Mouse (Mus musculus): Measurements from ENCODE around the gene Zfc3h1. TPM values are rescaled to one million over a fixed set of nuclear protein-coding genes. Genes with fewer than 3 reads are reported as not detected.

Zfc3h1 gene
- polyA plus RNA-seq, 1 experiment, result 5.3 TPM

GRCm38 (mm10) chr10:115359066-115359465 lies 25.7 kb upstream of the Zfc3h1 start:
- TF ChIP-seq POLR2A (IDR thresholded peaks at IDR 0.05; ENCODE audit: low read depth, low read length) (no peak), CTCF (IDR thresholded peaks at IDR 0.05; ENCODE audit: extremely low read depth, insufficient read length, insufficient replicate concordance, low read depth, low read length) (no peak)
- Histone ChIP-seq H3K4me1 (ENCODE audit: control insufficient read depth, insufficient read depth, insufficient read length, low read length) (peaks cover 17% of the 10 kb centered on the region), H3K4me3 (ENCODE audit: low read depth, low read length) (no peak overlapping the region), H3K36me3 (ENCODE audit: control insufficient read depth, insufficient read depth, low read length) (peaks cover 16% of the 10 kb centered on the region), H3K27ac (ENCODE audit: insufficient read depth, low read depth, low read length) (peak overlapping the region; percentile 60), H3K27me3 (ENCODE audit: control insufficient read depth, insufficient read depth, low read length) (no peaks in the 10 kb centered on the region)
- WGBS, result 52% methylated on average over 7 of the region's 7 CpGs

- peak within 1 kb of the TSS; percentile 97 for H3K27ac ChIP-seq (ENCODE audit: insufficient read depth, low read depth, low read length)
- H3K36me3 ChIP-seq (ENCODE audit: control insufficient read depth, insufficient read depth, low read length), result peaks cover 7% of the 10 kb centered on the region
- TF ChIP-seq CTCF (IDR thresholded peaks at IDR 0.05; ENCODE audit: extremely low read depth, insufficient read length, insufficient replicate concordance, low read depth, low read length) (no peak), POLR2A (IDR thresholded peaks at IDR 0.05; ENCODE audit: low read depth, low read length) (peak; percentile 80)
- WGBS, result under 1% methylated on average over 55 of the region's 58 CpGs
- no peaks in the 10 kb centered on the region for H3K27me3 ChIP-seq (ENCODE audit: control insufficient read depth, insufficient read depth, low read length)
- peaks cover 17% of the 10 kb centered on the region for H3K4me1 ChIP-seq (ENCODE audit: control insufficient read depth, insufficient read depth, insufficient read length, low read length)
- H3K4me3 ChIP-seq (ENCODE audit: low read depth, low read length), result peak within 1 kb of the TSS; percentile 93
Measured at GRCm38 (mm10) chr10:115361840-115362622, 22.7 kb upstream of the Zfc3h1 start, which contains the start of gene Tmem19. TSS of gene Tmem19 (minus strand) at chr10:115362501.

DNA sequence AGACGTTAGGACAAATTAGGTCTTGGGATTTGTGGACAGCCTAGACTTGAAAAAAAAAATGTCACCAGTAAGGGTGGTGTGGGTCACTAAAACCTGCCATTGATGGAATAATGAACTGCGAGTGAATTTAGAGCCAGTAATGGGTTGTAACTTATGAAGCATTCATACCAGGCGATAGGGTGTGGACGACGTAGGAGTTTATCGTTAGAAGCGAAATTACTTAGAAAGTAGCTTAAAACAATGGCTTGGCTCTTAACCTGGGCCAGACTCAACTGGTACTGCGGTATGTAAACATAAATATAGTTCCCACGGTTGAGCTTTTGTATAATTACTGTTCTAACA lies 22.2 kb upstream of the Zfc3h1 start:
- peak overlapping the region; percentile 93 for H3K4me3 ChIP-seq (ENCODE audit: low read depth, low read length)
- H3K36me3 ChIP-seq (ENCODE audit: control insufficient read depth, insufficient read depth, low read length), result peaks cover 3% of the 10 kb centered on the region; the same call in 1 of the 2 replicates
- peaks cover 17% of the 10 kb centered on the region for H3K4me1 ChIP-seq (ENCODE audit: control insufficient read depth, insufficient read depth, insufficient read length, low read length)
- 3% methylated on average over 9 of the region's 9 CpGs for WGBS
- peak overlapping the region; percentile 97 for H3K27ac ChIP-seq (ENCODE audit: insufficient read depth, low read depth, low read length)
- no peaks in the 10 kb centered on the region for H3K27me3 ChIP-seq (ENCODE audit: control insufficient read depth, insufficient read depth, low read length)
- TF ChIP-seq POLR2A (IDR thresholded peaks at IDR 0.05; ENCODE audit: low read depth, low read length) (no peak), CTCF (IDR thresholded peaks at IDR 0.05; ENCODE audit: extremely low read depth, insufficient read length, insufficient replicate concordance, low read depth, low read length) (no peak)

- H3K27ac ChIP-seq (ENCODE audit: insufficient read depth, low read depth, low read length), result peak overlapping the region; percentile 97; the same call in 1 of the 2 replicates
- H3K36me3 ChIP-seq (ENCODE audit: control insufficient read depth, insufficient read depth, low read length), result peaks cover 2% of the 10 kb centered on the region; the same call in 1 of the 2 replicates
- H3K4me3 ChIP-seq (ENCODE audit: low read depth, low read length), result no peak overlapping the region
- WGBS, result 70% methylated on average over 4 of the region's 4 CpGs
- no peak for TF ChIP-seq POLR2A (IDR thresholded peaks at IDR 0.05; ENCODE audit: low read depth, low read length)
- TF ChIP-seq CTCF (IDR thresholded peaks at IDR 0.05; ENCODE audit: extremely low read depth, insufficient read length, insufficient replicate concordance, low read depth, low read length), result no peak
- H3K4me1 ChIP-seq (ENCODE audit: control insufficient read depth, insufficient read depth, insufficient read length, low read length), result peaks cover 15% of the 10 kb centered on the region
- H3K27me3 ChIP-seq (ENCODE audit: control insufficient read depth, insufficient read depth, low read length), result no peaks in the 10 kb centered on the region
Measured at GRCm38 (mm10) chr10:115363151-115363550, 21.6 kb upstream of the Zfc3h1 start.

- Histone ChIP-seq H3K27ac (ENCODE audit: insufficient read depth, low read depth, low read length) (no peak overlapping the region), H3K4me3 (ENCODE audit: low read depth, low read length) (no peak overlapping the region), H3K36me3 (ENCODE audit: control insufficient read depth, insufficient read depth, low read length) (peaks cover 3% of the 10 kb centered on the region; the same call in 1 of the 2 replicates), H3K27me3 (ENCODE audit: control insufficient read depth, insufficient read depth, low read length) (no peaks in the 10 kb centered on the region), H3K4me1 (ENCODE audit: control insufficient read depth, insufficient read depth, insufficient read length, low read length) (peaks cover 2% of the 10 kb centered on the region)
- TF ChIP-seq POLR2A (IDR thresholded peaks at IDR 0.05; ENCODE audit: low read depth, low read length), result no peak
- no peak for TF ChIP-seq CTCF (IDR thresholded peaks at IDR 0.05; ENCODE audit: extremely low read depth, insufficient read length, insufficient replicate concordance, low read depth, low read length)
- 90% methylated on average over 2 of the region's 2 CpGs for WGBS
Measured at GRCm38 (mm10) chr10:115381506-115382084, 3.2 kb upstream of the Zfc3h1 start.

DNA sequence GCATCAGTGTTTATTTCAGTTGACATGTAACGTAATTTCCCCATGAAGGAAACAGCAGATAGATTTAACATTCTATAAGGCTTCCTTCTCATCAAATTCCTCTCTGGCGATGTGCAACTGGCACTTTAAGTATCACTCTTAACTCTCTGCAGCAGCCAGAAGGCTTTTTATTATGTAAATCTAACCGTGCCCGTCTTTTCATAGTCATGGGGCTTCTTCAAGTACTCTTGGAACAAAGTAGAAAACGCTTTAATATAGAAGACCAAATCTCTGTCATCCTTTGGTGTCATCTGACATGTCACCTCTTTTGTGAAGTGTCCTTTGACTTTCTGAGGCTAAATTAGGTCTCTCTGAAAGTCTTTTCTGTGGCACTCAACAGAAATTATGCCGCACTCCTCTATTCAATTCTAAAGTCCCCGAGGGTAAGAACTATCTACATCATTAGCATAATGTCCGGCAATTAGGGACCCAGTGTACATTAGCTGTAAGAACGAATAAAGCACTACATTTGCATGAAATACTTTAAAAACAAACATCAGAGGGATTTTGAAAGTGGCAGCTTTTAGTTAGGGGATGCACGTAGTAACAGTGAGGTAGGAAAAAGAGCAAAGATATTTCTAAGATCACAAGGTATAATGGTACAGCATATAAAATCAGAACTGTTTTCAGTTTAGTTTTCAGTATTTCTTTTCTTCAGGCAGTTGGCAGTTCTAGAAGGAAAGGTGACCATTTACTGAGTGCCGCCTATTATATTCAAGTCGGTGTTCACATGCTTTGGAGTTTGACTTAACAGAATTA lies 1.7 kb upstream of the Zfc3h1 start:
- Histone ChIP-seq H3K4me1 (ENCODE audit: control insufficient read depth, insufficient read depth, insufficient read length, low read length) (peaks cover 4% of the 10 kb centered on the region), H3K27ac (ENCODE audit: insufficient read depth, low read depth, low read length) (peak overlapping the region; percentile 2; the same call in 1 of the 2 replicates), H3K27me3 (ENCODE audit: control insufficient read depth, insufficient read depth, low read length) (no peaks in the 10 kb centered on the region), H3K36me3 (ENCODE audit: control insufficient read depth, insufficient read depth, low read length) (no peaks in the 10 kb centered on the region), H3K4me3 (ENCODE audit: low read depth, low read length) (no peak overlapping the region)
- TF ChIP-seq POLR2A (IDR thresholded peaks at IDR 0.05; ENCODE audit: low read depth, low read length), result no peak
- TF ChIP-seq CTCF (IDR thresholded peaks at IDR 0.05; ENCODE audit: extremely low read depth, insufficient read length, insufficient replicate concordance, low read depth, low read length), result no peak
- 25% methylated on average over 12 of the region's 12 CpGs for WGBS

Measured in small intestine, adult 2 months (tissue).